Mouse (Mus musculus): ENCODE results near the gene Ptx4.

GRCm38 (mm10) chr17:25077771-25078372 lies 42.7 kb upstream of the Ptx4 start:
- TF ChIP-seq POLR2A (IDR thresholded peaks at IDR 0.05; ENCODE audit: extremely low read depth, insufficient read depth, low read length) (no peak), CTCF (IDR thresholded peaks at IDR 0.05; ENCODE audit: extremely low read depth, insufficient read depth, low read length) (no peak)
